Comparison of ENCODE assay signal across 30 mouse cellular contexts in the genomic region with DNA sequence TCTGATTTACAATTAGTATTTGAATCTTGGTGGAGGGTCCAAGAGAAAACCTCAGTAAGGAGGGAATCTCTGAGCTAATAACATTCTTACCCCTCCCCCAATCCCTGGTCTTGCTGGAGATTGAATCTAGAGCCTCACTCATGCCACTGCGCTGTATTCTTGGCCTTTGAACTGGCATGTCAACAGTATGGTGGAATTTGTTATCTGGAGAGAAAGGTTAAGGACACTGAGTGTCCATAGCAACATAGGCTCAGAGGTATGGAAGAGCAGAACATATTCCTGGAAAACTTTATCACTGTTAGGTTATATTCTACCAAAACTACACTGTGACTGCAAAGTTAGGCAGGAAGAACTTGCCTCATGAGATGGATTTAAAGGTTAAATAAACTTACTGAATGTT. TPM values are rescaled to one million over a fixed set of nuclear protein-coding genes. Genes with fewer than 3 reads are reported as not detected.
"Had no signal": no experiment of that assay in that cellular context is flagged by ENCODE, and none has a peak within 500 bp of the region (broad histone marks: within the 10 kb centered on the region; RNA-seq: fewer than 3 reads in every experiment).

No protein-coding gene starts in this region.

- H3K4me3 ChIP-seq: left cerebral cortex, adult 2 months; limb, embryonic 10.5 days; limb, embryonic 12.5 days; limb, embryonic 13.5 days; limb, embryonic 15.5 days; liver, embryonic 13.5 days; liver, embryonic 15.5 days; lung, embryonic 15.5 days; megakaryocyte, embryonic 14.5 days; midbrain, embryonic 10.5 days; midbrain, embryonic 12.5 days; midbrain, embryonic 13.5 days; midbrain, embryonic 15.5 days; myocyte; neural tube, embryonic 12.5 days had no signal

- H3K4me2 ChIP-seq: limb, embryonic 12.5 days; limb, embryonic 13.5 days; limb, embryonic 15.5 days; liver, embryonic 13.5 days; liver, embryonic 15.5 days; lung, embryonic 14.5 days; lung, embryonic 15.5 days; midbrain, embryonic 11.5 days; midbrain, embryonic 12.5 days; midbrain, embryonic 13.5 days; midbrain, embryonic 15.5 days; neural tube, embryonic 12.5 days had no signal

- H3K9ac ChIP-seq: limb, embryonic 12.5 days; limb, embryonic 13.5 days; limb, embryonic 15.5 days; liver, embryonic 13.5 days; liver, embryonic 14.5 days; liver, embryonic 15.5 days; lung, embryonic 14.5 days; lung, embryonic 15.5 days; midbrain, embryonic 12.5 days; midbrain, embryonic 13.5 days; midbrain, embryonic 15.5 days; neural tube, embryonic 12.5 days had no signal

- H3K27me3 ChIP-seq: limb, embryonic 12.5 days; limb, embryonic 13.5 days; limb, embryonic 15.5 days; liver, embryonic 13.5 days; liver, embryonic 15.5 days; lung, embryonic 15.5 days; midbrain, embryonic 12.5 days; midbrain, embryonic 13.5 days; midbrain, embryonic 15.5 days; neural tube, embryonic 12.5 days had no signal

- H3K9me3 ChIP-seq: limb, embryonic 10.5 days; limb, embryonic 12.5 days; limb, embryonic 13.5 days; limb, embryonic 15.5 days; liver, embryonic 13.5 days; liver, embryonic 15.5 days; lung, embryonic 15.5 days; megakaryocyte, embryonic 14.5 days; midbrain, embryonic 10.5 days; midbrain, embryonic 12.5 days; midbrain, embryonic 13.5 days; midbrain, embryonic 15.5 days; neural tube, embryonic 12.5 days had no signal

- ATAC-seq: lung, postnatal 0 days; midbrain, embryonic 13.5 days; midbrain, embryonic 15.5 days; midbrain, embryonic 16.5 days had no signal

- DNase-seq: layer of hippocampus, postnatal 36 days; left cerebral cortex, postnatal 4 days; liver, embryonic 13.5 days; lung, adult 18-20 months; lung, adult 2 months; lung, embryonic 14.5 days; lung, postnatal 10 days; lung, postnatal 14 days; lung, postnatal 36 days; lung, postnatal 4 days; midbrain, embryonic 14.5 days had no signal

- H3K27ac ChIP-seq: left cerebral cortex, adult 2 months; limb, embryonic 10.5 days; limb, embryonic 12.5 days; limb, embryonic 13.5 days; limb, embryonic 15.5 days; liver, embryonic 13.5 days; liver, embryonic 14.5 days; liver, embryonic 15.5 days; lung, embryonic 15.5 days; macrophage; midbrain, embryonic 10.5 days; midbrain, embryonic 12.5 days; midbrain, embryonic 13.5 days; midbrain, embryonic 15.5 days; neural tube, embryonic 12.5 days had no signal

- H3K36me3 ChIP-seq: limb, embryonic 15.5 days; liver, embryonic 15.5 days; midbrain, embryonic 15.5 days had no signal

- H3K4me1 ChIP-seq: limb, embryonic 10.5 days; limb, embryonic 12.5 days; limb, embryonic 13.5 days; limb, embryonic 15.5 days; liver, embryonic 13.5 days; liver, embryonic 15.5 days; lung, embryonic 15.5 days; megakaryocyte, embryonic 14.5 days; midbrain, embryonic 10.5 days; midbrain, embryonic 12.5 days; midbrain, embryonic 13.5 days; midbrain, embryonic 15.5 days; neural tube, embryonic 12.5 days had no signal

RNA-seq across cellular contexts. Expression of gene Tlr13, which starts 28.3 kb away (rescaled TPM):
- polyA plus RNA-seq: myocyte had no signal
